Mouse (Mus musculus) kidney, postnatal 4 days (tissue): Measurements from ENCODE around the gene Krt32.

Experiments
- DNase-seq, 2 experiments: peaks; one replicate each; pipeline ENCODE4 v3.0.0; 2021; ENCODE audit warnings: mixed read lengths in 2 of 2

Krt32 gene

DNA sequence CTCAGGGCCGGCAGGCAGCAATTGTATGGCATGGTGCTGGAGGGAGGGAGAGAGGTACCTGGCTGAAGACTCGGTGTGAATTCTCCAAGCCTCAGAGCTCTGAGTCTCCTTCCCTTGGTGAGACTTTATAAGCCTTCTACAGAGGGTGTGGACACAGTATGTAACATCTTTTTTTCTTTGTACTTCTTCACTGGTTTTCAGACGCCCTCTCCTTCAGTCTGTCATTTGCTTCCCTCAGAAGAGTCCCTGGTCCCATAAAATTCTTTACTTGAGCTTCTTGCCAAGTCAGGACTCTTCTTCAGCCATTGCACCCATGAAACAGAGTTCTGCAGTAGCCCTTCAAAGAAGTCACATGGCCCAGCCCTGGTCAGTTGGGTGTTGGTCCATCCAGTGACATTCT is 37.6 kb downstream of the Krt32 start, which contains the start of gene Krt31:
Gene Krt31 (minus strand): TSS at position 101 of the 400 bp plus-strand sequence.
- no peak for DNase-seq

- no peak for DNase-seq
Measured at GRCm38 (mm10) chr11:100047193-100047592, 40.8 kb downstream of the Krt32 start.

GRCm38 (mm10) chr11:100046303-100046866 is 41.6 kb downstream of the Krt32 start:
- no peak for DNase-seq

- DNase-seq, result no peak
Measured at GRCm38 (mm10) chr11:100041454-100041853, 46.6 kb downstream of the Krt32 start, which contains the start of gene Krt34. Krt34 (minus strand) TSS chr11:100041554.
